Mouse (Mus musculus) myocyte (in vitro differentiated cells): ENCODE measurements around the gene Dnajc16.

Source experiments
- CEBPB ChIP-seq: IDR thresholded peaks from 2 replicates; pipeline ENCODE4 v1.6.1; 2011; ENCODE audit warnings: mild to moderate bottlenecking, moderate library complexity; ENCODE audit not compliant: poor library complexity, insufficient read depth, severe bottlenecking
- E2F4 ChIP-seq: IDR thresholded peaks from one replicate; pipeline ENCODE4 v1.6.1; 2011; ENCODE audit warnings: mild to moderate bottlenecking, control low read depth, moderate library complexity; ENCODE audit not compliant: insufficient read depth
- MAX ChIP-seq: IDR thresholded peaks from one replicate; pipeline ENCODE4 v1.6.1; 2011; ENCODE audit warnings: low read depth, mild to moderate bottlenecking, control low read depth
- POLR2A ChIP-seq: IDR thresholded peaks from one replicate; pipeline ENCODE4 v1.6.1; 2011; ENCODE audit warnings: low read depth, mild to moderate bottlenecking, control low read depth, moderate library complexity; ENCODE audit not compliant: insufficient read length
- REST ChIP-seq: IDR thresholded peaks from one replicate; pipeline ENCODE4 v1.6.1; 2011; ENCODE audit warnings: mild to moderate bottlenecking, control low read depth, moderate library complexity; ENCODE audit not compliant: insufficient read depth, insufficient read length

DNA sequence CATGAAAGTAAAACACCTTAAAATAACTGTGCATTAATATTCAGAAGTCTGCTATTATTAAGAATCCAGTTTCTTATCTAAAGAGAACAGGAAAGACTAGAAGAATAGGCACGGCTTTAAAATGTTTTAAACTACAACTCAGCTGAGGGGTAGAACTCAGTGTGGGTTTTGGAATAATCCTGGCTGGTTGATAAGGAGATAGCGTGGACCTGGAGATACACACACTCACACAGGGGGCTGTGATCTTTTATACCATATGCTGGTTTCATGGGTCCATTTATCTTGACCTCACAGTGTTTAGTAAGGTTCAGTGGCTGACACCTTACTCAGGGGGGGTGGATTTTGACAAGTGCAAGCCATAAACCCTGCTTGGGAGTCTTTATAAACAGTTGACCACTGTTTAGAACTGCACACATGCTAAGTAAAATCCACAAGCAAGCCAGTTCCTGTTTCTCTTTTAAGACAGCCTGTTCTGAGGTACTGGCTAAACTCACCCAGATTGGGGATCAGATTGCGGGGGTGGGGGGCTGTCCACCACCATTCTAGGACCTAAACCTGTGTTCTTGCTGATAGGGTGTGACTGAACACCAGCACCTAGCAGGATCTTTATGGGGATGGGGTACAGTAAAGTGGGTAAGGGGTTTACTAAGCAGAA, 1.0 kb downstream of the Dnajc16 start:
- TF ChIP-seq E2F4 (no peak), CEBPB (no peak), POLR2A (no peak), MAX (no peak), REST (no peak)
